Mouse (Mus musculus) small intestine, adult 2 months (tissue): ENCODE results near the gene St6galnac3. TPM values are rescaled to one million over a fixed set of nuclear protein-coding genes. Genes with fewer than 3 reads are reported as not detected.

ENCODE experiments used
- H3K27ac ChIP-seq: fragments of 200-500 bp; 2 replicates; pipeline ENCODE4 v1.5.1; 2012; ENCODE audit warnings: low read depth, low read length, control low read depth, inconsistent platforms; ENCODE audit not compliant: insufficient read depth
- H3K27me3 ChIP-seq: fragments of 200-500 bp; 2 replicates; pipeline ENCODE4 v1.6.1; 2012; ENCODE audit warnings: mild to moderate bottlenecking, moderate library complexity, low read length, inconsistent platforms; ENCODE audit not compliant: control insufficient read depth, insufficient read depth
- H3K36me3 ChIP-seq: fragments of 200-500 bp; 2 replicates; pipeline ENCODE4 v1.6.1; 2012; ENCODE audit warnings: mild to moderate bottlenecking, low read length, control low read depth, inconsistent platforms; ENCODE audit not compliant: control insufficient read depth, insufficient read depth
- H3K4me1 ChIP-seq: fragments of 200-500 bp; 2 replicates; pipeline ENCODE4 v1.6.1; 2012; ENCODE audit warnings: low read length, inconsistent platforms, mixed read lengths; ENCODE audit not compliant: control insufficient read depth, insufficient read depth, insufficient read length
- H3K4me3 ChIP-seq: fragments of 200-500 bp; 2 replicates; pipeline ENCODE4 v1.5.1; 2012; ENCODE audit warnings: low read depth, mild to moderate bottlenecking, control low read depth, inconsistent platforms, low read length, moderate library complexity
- CTCF ChIP-seq: fragments of 200-500 bp; IDR thresholded peaks from 2 replicates; pipeline ENCODE4 v1.5.1; 2012; ENCODE audit warnings: low read depth, mild to moderate bottlenecking, control low read depth, inconsistent platforms, low read length, moderate library complexity, mixed read lengths; ENCODE audit not compliant: insufficient replicate concordance, insufficient read length; ENCODE audit errors: extremely low read depth
- POLR2A ChIP-seq: fragments of 200-500 bp; IDR thresholded peaks from 2 replicates; pipeline ENCODE4 v1.6.1; 2012; ENCODE audit warnings: low read depth, mild to moderate bottlenecking, control low read depth, inconsistent platforms, low read length, moderate library complexity
- WGBS: fragments of 180-500 bp; shearing (Covaris S2); methylation state at CpG from one replicate; pipeline ENCODE4 v1.1.7; 2018; 5-methylcytosine and 5-hydroxymethylcytosine counted together
- polyA plus RNA-seq: library from polyadenylated mRNA; depleted of rRNA; stranded (reverse); fragments of >200 nt; gene quantifications from 2 replicates; pipeline ENCODE4 v1.2.3, GENCODE M21; 2012

The St6galnac3 gene
- polyA plus RNA-seq, 1 experiment: 1.1 TPM

- Histone ChIP-seq H3K27me3 (no peaks in the 10 kb centered on the region), H3K36me3 (no peaks in the 10 kb centered on the region), H3K4me3 (no peak overlapping the region), H3K4me1 (no peaks in the 10 kb centered on the region), H3K27ac (no peak overlapping the region)
- no peak for TF ChIP-seq CTCF
- TF ChIP-seq POLR2A: no peak
- WGBS: 48% methylated on average over 8 of the region's 8 CpGs
These were observed 448.7 kb downstream of the St6galnac3 start for GRCm38 (mm10) chr3:153276101-153276829.

- H3K4me1 ChIP-seq: no peaks in the 10 kb centered on the region
- TF ChIP-seq CTCF (no peak), POLR2A (no peak)
- H3K36me3 ChIP-seq: no peaks in the 10 kb centered on the region
- H3K27ac ChIP-seq: no peak overlapping the region
- 80% methylated on average over 1 of the region's 1 CpGs for WGBS
- no peak overlapping the region for H3K4me3 ChIP-seq
- H3K27me3 ChIP-seq: no peaks in the 10 kb centered on the region
These were observed 452.7 kb downstream of the St6galnac3 start for GRCm38 (mm10) chr3:153272241-153272640.

DNA sequence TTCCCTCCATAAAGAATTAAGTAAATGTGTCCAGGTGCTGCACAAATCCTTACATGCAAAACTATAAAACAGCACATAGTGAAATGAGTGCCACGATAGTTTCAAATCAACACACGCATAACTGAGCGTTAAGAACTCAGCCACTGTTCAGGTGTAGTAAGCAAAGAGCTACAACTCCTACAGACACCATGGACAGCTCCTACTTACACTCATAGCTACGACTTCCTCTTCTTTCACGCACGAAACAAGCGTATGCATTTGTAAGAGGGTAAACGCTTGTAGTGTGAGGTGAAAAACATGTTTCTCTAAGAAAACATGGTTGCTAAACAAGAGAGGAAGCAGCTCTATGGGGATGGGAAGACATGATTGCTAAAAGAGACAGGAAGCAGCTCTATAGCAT lies 457.6 kb downstream of the St6galnac3 start:
- no peaks in the 10 kb centered on the region for H3K27me3 ChIP-seq
- H3K27ac ChIP-seq: no peak overlapping the region
- H3K4me1 ChIP-seq: no peaks in the 10 kb centered on the region
- H3K36me3 ChIP-seq: no peaks in the 10 kb centered on the region
- WGBS: 34% methylated on average over 8 of the region's 8 CpGs
- TF ChIP-seq CTCF: no peak
- no peak for TF ChIP-seq POLR2A
- H3K4me3 ChIP-seq: no peak overlapping the region

GRCm38 (mm10) chr3:153261985-153262384 lies 463.0 kb downstream of the St6galnac3 start:
- Histone ChIP-seq H3K4me3 (no peak overlapping the region), H3K36me3 (no peaks in the 10 kb centered on the region), H3K27ac (no peak overlapping the region), H3K4me1 (0 out of 2 replicates have a peak, but pooled peaks cover 1% of the 10 kb centered on the region), H3K27me3 (no peaks in the 10 kb centered on the region)
- 82% methylated on average over 5 of the region's 5 CpGs for WGBS
- no peak for TF ChIP-seq CTCF
- TF ChIP-seq POLR2A: no peak

DNA sequence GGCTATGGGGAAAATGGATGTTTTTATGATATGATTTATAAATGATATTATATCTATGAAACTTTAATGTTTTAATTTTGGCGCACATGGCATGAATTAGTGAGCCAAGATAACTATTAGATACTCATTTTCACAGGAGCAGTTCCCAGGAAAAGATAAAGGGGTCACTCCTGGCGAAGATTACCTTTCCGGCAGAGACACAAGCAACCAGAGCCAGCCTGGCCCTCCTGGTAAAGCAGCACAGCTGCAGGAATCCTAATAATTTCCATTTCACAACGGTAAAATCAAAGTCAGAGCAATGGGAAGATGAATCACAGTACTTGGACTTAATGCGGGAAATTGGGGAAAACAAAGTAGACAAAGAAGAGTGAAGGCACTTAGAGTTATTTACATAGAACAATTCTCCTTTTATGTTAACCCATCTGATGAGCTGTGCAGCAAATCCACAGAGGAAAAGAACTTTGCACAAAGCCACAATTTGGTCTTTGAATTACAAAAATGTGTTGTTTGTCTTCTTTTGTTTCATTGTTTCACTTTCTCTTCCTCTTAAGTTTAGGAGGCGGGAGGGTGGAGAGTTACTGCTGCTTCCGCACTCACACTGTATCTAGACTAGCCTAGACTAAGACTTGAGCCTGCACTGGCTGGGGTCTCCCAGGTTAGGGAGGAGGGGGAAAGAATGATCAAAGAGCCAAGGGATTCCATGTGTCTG lies 464.6 kb downstream of the St6galnac3 start:
- TF ChIP-seq CTCF (no peak), POLR2A (no peak)
- Histone ChIP-seq H3K4me1 (0 out of 2 replicates have a peak, but pooled peaks cover 1% of the 10 kb centered on the region), H3K27me3 (no peaks in the 10 kb centered on the region), H3K36me3 (no peaks in the 10 kb centered on the region), H3K27ac (peak overlapping the region; percentile 45; the same call in 1 of the 2 replicates), H3K4me3 (no peak overlapping the region)
- 58% methylated on average over 7 of the region's 7 CpGs for WGBS

- 0 out of 2 replicates have a peak, but pooled peaks cover 1% of the 10 kb centered on the region for H3K4me1 ChIP-seq
- H3K4me3 ChIP-seq: no peak overlapping the region
- H3K36me3 ChIP-seq: no peaks in the 10 kb centered on the region
- no peak for TF ChIP-seq POLR2A
- TF ChIP-seq CTCF: no peak
- no peaks in the 10 kb centered on the region for H3K27me3 ChIP-seq
- H3K27ac ChIP-seq: no peak overlapping the region
- WGBS: 93% methylated on average over 8 of the region's 8 CpGs
These were observed 469.1 kb downstream of the St6galnac3 start for GRCm38 (mm10) chr3:153255910-153256309.

DNA sequence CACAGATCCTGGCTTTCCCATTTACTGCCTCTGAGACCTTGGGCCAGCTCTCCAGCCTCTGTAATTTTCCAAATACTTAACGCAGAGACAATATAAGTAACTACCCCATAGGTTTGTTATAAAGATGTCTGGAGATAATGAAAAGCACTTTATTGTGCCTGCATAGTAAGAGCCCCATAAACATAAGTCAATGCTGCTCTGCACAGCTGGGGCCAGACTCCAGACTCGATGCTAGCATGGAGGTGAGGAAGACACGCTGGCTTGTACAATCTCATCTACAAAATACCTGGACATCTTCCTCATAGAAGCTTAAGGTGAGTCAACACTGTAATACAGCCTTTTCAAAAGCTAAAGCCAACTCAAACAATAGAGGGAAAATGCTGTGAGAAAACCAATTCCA lies 473.3 kb downstream of the St6galnac3 start:
- H3K4me3 ChIP-seq: no peak overlapping the region
- no peaks in the 10 kb centered on the region for H3K4me1 ChIP-seq
- WGBS: 58% methylated on average over 3 of the region's 3 CpGs
- TF ChIP-seq POLR2A (no peak), CTCF (no peak)
- no peaks in the 10 kb centered on the region for H3K36me3 ChIP-seq
- no peak overlapping the region for H3K27ac ChIP-seq
- no peaks in the 10 kb centered on the region for H3K27me3 ChIP-seq
